Mouse (Mus musculus): ENCODE data around the gene Grip1.

- no peak for TF ChIP-seq CTCF (IDR thresholded peaks at IDR 0.05; ENCODE audit: low read depth)
- TF ChIP-seq EP300 (IDR thresholded peaks at IDR 0.05; ENCODE audit: low read depth), result no peak
Measured at GRCm38 (mm10) chr10:119575780-119576179, 122.2 kb downstream of the Grip1 start.

Data from liver, postnatal 0 days (tissue).